Mouse (Mus musculus) erythroid progenitor cell, adult 5-6 weeks (primary cell): ENCODE data around the gene Pole. TPM values are rescaled to one million over a fixed set of nuclear protein-coding genes. Genes with fewer than 3 reads are reported as not detected.

Experiments used
- ATAC-seq: replicated peaks from 2 replicates; pipeline ENCODE4 v1.8.0; 2016; ENCODE audit warnings: moderate number of reproducible peaks, mild to moderate bottlenecking, moderate TSS enrichment, inconsistent platforms; ENCODE audit not compliant: poor library complexity, low FRiP score, severe bottlenecking
- total RNA-seq, 2 experiments: library from RNA; stranded (forward) in 1 of 2; stranded (reverse) in 1 of 2; fragments of 150-400 nt in 1 of 2; fragments of 186-747, 209-891 nt in 1 of 2; gene quantifications; 2 replicates each; pipeline versions ENCODE4 v1.2.3 to v1.2.4; 2015 to 2017; ENCODE audit warnings: low replicate concordance in 2 of 2

Gene Pole
- total RNA-seq, 2 experiments from 2014 or later = 66.5 to 89.3 TPM

DNA sequence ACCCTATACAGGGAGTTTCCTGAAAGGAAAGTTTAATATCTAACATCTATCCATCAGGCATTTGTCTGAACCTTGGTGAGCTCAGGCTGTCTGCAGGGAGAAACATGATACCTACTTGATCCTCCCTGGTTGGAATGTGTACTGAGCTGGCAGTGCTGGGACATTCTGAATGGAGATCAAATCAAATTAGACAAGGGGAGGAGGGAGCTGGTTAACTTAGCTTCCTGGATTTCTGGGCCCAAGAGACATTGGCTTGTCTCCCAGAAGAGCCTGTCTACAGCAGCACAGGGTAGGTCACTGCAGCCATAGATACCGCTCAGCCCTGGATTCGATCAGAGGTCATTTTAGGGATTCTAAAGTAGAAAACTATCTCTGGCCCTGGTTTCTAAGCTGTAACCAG, 52.7 kb downstream of the Pole start:
- ATAC-seq = no peak

DNA sequence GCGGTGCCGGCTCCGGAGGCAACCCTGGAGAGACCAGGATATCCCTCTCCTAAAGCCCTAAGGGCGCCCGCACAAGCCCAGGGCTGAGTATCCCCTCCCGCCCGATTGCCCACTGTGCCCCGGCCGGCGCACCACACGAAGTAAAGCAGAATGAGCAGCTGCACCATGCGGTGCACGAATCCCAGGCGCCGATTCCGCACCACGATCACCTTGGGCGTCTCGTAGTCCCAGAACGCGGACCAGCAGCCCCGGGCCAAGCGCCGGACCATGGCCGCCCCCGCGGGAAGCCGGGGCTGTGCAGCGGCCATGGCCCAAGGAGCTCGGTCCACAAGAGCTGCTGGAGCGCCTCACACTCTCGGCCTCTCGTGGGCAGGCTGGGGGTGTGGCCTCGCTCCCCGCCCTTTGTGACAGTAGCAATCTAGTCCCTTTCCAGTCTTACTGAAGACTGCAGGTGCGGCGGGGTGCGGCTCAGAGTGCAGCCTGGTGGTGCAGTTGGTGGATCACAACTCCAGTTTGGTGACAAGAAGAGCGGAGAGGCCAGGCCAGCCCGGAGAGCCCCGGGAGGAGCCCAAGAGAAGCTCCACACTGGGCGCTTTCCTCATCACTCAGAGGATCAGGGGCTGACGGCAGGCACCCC, 56.7 kb downstream of the Pole start, which contains the start of gene P2rx2:
TSS of gene P2rx2 (minus strand) at position 565 of the 637 bp plus-strand sequence.
- no peak for ATAC-seq

DNA sequence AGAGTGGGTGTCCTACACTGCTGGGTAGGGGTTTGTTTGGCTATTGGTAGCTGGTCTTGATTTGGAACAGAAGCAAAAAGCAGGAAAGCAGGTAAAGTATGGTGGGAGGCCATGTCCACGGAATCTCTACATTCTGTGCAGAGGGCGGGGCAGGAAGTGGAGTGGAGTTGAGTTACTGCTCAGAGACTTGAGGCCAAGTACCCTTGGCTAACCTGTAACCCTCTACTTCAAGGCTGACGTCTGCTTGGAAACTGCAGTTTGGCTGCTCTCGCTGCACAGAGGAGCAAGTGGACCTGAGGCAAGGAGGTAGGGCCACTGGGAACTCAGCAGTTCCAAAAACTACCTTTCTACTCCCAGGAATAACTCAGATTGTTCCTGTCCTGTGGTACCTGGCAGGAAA, 58.4 kb downstream of the Pole start, which contains the start of gene Lrcol1:
TSS of gene Lrcol1 (plus strand) at position 207 of the 400 bp plus-strand sequence.
- no peak for ATAC-seq

DNA sequence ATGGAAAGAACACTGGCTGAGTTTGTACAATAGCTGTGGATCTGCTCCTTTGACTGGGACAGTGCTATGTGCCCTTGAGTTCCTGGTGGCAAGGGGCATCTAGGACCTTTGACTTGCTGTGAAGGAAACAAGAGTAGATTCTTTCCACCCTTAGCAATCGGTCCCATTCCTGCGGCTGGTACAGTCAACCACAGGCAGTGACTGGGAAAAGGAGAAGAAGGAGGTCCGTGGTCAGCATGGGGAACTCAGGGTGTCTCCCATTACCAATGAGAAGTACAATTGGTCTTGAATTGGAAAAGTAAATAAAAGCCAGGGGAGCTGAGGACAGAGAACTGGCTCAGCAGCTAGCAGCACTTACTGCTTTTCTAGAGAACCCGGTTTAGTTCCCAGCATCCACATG, 59.4 kb downstream of the Pole start:
- no peak for ATAC-seq

DNA sequence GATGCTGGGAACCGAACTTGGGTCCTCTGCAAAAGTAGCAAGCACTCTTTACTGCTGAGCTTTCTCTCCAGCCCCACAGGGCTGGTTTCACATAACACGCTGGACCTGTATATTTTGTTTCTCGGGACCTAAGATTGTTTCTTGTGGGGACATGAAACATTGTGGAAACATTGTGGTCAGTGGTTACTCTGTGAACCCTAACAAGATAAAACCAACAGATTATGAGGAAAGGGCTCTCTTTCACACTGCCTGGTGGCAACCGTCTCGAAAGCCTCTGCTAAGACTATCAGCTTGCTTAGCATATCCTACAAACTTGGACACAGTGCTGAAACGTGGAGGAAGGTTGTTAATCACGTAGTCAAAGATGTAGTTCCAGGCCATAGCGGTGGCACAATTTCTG, 60.9 kb downstream of the Pole start:
- no peak for ATAC-seq

DNA sequence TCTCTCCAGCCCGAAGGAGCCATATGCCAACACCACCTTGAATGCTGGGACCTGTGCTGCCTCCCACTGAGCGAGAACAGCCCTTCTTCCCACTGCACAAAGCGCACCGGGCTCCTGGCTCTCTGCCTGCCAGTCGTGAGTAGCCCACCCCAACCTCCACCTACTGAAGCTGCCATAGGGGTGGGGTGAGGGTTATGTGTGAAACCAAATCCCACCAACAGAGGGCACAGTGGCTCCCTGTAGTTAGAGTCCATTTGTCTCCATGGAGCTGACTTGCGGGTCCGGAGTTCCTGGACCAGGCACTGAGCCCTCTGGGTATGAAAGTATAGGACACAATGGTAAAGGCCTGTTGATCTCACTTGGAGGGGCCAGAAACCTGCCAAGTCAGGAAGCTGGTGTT, 68.6 kb downstream of the Pole start:
- ATAC-seq = no peak

DNA sequence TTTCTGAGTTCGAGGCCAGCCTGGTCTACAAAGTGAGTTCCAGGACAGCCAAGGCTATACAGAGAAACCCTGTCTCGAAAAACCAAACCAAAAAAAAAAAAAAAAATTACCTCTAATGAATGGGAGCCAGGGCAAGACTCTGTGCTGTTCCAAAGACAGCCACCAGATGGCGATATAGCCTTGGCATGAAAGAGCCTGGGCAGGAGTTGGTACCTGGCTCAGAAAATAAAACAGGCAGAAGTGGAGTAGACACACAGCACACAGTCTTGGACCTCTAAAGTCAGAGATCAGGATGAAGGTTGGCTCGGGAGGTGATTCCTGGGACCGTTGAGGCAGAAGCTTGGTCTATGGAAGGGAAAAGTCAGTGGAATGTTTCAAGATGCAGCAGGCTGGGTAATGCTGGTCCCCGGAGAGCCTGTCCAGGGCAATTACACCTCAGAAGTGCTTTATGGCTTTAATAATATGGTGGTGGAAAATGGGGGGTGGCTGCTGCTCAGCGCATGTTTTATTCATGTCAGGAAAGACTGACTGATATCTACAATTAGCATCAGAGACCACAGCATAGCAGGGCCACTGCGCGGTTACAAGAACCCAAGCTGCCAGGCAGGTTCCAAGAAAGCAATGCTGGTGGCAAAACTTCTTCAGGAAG, 71.5 kb downstream of the Pole start:
- peak; percentile 70; the same call in 1 of the 2 replicates for ATAC-seq

DNA sequence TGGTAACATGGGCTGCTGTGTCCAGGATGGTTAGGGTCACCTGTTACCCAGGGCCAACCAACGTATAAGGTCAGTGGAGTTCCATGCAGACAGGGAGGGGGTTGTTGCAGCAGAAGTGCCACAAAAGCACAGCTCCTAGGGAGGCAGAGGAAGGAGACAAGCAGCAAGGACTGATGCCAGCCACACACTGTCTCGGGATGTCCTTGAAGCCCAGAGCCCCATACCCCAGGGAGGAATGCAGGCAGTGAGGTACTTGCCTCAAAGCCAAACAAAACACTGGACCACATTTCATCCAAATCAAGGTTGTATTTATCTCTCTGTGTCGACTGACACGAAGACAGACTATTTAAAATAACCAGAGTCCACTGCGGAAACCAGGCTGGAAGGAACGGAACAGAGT, 75.4 kb downstream of the Pole start:
- ATAC-seq = no peak

DNA sequence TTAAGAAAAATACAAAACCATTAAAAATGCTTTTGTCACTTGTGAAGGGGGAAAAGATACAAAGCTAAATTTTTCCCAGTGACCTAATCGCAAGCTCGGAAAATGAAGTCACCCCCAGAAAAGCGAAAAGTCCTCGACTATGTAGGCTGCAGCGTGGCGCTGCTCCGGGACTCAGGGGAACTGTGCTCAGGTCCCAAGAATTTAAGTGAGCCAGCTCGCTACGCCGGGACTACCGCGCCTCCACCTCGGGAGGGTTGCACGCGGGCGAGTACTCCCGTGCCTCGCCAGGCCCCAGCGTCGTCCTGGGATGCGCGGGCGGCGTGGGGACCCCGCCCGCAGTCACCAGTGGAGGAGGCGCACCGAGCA, 76.7 kb downstream of the Pole start:
- ATAC-seq = no peak

DNA sequence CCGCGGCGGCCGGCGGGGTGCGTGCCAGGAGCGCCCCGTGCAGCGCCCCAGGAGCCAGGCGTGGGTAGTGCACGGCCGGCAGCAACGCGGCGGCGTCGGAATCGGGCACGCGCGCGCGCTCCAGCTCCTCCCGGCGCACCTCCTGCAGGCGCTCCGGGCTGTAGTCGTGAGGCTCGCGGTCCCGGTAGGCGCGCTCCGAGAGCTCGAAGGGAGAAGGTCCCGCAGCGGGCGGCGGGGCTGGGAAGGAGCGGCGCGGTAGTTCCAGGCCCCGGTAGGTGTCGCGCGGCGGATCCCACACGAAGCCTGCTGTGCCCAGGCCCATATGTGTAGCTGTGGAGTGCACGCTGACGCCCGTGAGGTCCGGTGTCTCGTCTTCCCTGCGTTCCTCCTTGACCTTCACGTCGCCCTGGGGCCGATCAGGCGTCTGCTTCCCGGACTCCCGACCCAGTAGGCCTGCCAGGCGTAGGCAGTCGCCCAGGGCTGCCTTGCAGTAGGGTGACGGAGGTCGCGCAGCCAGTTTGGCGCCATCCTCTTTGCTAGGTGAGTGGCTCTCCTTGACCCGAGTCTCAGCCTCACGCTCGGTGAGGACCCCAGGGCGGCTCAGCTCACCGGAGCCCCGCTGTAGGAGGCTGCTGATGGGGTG, 77.2 kb downstream of the Pole start:
- ATAC-seq = 0 out of 2 replicates have a peak, but pooled peaks have one; percentile 21

DNA sequence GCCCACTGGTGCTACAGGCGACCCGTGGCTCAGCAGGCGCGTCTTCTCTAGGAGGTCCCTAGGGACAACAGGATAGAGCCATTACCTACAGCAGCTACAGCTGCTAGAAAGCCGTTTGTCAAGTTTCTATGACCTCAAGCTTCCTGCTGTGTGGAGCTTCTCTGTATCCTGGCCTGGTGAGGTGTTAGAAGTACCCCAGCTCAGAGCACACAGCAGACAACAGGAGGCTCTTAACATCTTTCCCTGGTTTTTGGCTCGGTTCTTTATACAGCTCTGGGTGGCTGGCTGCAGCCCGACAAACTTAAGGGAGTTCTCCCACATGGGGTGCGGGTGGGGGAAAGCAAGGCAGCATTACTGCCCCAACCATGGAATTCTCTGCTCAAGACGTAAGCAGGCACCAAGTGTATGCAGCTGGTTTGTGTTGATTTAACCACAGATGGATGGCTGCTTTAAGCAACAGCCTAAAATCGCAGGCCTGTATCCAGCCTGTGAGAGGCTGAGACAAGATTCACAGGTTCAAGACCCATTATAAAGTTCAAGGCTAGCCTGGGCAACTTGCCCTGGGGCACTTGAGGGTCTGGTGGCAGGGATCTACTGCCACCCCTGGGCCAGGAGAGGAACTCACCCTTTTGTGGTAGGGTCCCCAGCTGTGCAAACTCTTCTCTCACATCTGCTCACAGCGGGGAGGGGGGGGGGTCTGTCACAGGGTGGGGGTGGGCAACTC, 77.9 kb downstream of the Pole start:
- ATAC-seq = no peak

DNA sequence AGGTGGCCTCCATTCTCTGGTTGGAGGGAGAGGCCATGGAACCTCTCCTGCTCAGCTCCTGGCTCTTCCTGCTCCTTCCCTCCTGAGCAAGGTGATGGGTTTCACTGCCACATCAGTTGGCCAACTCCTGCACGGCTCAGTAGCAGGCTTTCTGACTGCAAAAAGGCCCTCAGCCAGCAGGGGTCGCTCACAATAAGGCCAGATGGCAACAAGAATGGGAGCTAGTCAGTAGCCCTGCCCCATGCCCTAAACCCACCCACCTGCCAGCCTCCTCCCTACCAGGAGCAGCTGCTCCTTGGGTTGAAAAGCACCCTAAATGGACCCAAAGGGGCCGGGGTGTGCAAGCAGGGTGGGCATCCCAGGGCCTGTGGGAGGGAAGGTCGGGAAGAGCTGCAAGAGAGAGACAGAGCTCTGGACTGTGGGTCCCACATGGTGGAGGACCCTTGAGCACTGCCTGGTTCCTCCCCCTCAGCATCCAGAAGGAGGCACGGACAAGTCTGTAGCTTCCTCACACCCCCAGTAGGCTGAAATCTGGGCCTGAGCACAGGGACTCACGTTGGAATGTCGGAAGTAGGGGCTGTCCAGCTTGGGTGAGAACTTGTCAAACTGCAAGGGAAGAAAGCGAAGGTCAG, 90.8 kb downstream of the Pole start:
- ATAC-seq = no peak

DNA sequence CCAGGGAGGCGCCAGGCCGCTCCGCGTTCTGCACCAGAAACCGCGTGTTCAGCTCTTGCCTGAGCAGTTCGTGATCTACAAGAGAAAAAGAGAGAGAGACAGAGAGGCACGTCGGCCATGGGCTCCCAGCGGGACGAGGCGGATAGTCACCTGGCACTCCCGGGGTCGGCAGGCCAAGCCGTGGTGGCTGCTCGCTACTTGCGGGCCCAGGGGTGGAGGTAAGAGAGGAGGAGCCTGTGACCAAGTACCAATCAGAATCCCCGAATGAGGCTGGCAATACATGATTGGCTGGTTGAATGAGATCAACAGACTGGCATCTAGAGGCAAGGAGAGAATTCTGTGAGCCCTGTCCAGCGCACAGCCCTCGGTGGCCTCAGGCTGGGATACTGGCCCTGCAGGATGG, 92.1 kb downstream of the Pole start:
- ATAC-seq = no peak

DNA sequence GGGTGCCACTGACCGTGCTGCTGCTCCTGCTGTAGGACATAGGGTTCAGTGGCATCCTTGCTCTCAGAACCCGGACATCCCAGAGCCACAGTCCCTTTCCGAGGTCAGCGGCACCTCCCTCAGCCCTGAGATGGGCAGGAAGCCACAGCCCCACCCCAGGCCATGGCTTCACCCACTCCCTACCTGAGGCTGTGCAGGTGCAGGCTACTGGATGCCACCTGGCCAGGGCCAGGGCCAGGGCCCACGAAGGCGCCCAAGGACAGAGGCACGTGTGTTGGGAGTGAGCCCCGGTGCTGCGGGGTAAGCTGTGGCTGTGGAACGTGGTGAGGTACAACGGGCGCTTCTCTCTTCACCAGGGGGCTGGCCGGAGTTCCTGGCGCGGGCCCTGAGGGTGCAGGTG, 93.0 kb downstream of the Pole start:
- ATAC-seq = no peak

DNA sequence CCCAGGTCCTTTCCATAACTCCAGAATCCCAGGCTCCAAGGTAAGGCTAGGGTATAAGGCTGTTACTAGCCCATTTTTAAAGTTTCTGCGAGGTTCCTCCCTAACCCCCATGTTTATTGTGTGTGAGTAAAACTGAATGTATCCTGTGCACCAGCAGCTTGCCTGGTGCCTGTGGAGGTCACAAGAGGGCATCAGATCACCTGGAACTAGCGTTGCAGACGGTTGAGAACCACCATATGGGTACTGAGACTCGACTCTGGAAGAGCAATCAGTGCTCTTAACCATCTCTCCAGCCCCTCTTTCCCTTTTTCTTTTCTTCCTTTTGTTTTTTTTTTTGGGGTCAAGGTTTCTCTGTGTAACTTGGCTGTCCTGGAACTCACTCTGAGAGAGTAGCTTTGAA, 93.7 kb downstream of the Pole start:
- ATAC-seq = no peak

DNA sequence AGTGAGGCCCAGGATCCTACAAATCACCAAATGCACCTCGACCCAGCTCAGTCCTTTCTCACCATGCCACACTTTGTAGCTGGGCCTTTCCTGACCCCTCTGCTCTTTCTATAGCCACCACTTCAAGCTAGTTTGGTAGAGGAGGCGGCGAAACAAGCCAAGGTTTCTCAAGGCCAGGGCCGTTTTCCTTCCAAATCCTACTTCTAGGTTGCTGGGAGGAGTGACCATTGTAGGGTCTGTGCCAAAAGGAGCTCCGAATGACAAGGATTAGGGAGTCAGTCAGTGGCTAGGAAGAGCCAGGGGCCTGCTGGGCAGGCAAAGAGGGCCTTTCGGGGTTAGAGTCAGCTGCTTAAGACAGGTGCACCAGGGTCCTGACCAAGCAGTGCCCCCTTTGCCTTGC, 98.4 kb downstream of the Pole start:
- no peak for ATAC-seq

DNA sequence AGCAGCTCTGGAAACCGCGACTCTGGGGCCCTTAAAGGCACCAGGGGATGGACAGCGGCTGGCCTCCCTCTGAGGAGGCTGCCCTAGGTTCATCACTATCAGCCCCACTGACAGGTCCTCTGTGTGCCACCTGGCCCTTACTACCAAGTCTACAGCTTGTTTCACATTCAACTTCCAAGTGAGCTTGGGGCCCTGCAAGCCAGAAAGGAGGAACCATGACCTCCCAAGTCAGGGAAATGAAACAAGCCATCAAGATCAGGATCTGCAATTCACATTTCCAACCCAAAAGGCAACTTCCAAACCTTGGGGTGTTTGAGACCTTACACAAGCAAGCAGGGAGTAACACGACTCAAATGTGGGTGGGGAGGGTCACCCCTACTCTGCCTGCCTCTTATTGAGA, 99.2 kb downstream of the Pole start:
- ATAC-seq = no peak

DNA sequence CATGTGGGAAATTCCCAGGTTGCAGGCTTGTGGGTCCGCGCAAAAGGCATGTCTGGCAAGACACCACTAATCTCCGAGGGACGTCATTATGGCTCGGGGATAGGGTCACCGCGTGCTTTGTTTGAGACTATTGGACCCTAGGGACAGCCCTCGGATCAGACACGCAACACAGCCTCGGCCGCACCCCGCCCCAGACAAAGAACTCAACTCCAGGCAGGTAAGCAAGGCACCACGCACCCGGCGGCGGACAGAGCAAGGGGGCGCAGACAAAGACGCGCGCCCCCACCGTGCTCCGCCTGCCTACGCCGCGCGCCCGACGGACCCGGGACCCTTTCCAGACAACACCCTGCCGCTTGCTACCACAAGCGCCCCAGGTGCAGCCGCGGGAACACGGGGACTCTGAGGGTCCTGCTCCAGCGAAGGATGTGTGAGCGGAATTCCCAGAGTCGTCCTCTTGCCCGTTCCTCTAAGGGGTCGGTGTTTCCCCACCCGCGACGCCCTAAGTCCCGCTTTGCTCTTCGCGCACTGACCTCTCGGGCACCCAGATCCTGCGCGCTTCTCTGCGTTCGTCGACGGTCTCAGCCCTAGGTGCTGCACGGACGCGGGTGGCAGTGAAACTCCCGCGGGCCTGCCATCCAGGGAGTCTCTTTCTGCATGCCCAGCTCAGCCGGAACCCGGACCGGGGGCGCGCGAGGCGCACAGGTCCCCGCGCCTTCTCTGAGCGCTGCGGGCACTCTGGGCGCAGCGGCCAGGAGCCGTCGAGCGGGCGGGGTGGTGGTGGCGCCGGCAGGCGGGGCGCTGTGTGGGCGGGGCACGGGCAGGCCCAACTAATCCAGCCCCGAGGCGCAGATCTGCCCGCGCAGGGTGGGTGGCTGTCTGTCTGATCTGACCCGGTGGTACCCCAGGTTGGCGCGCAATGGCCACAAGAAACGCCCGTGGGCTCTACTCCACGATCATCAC, 100.5 kb downstream of the Pole start:
- peak; percentile 45; the same call in 1 of the 2 replicates for ATAC-seq
